Mouse (Mus musculus) urinary bladder, postnatal 14 days (tissue): ENCODE results near the gene Vmn2r27.

Experiments used
- DNase-seq: peaks from one replicate; pipeline ENCODE4 v3.0.0; 2021; ENCODE audit warnings: low spot score

Gene Vmn2r27

GRCm38 (mm10) chr6:124231756-124232155, at the start of gene Vmn2r27:
Gene Vmn2r27 (minus strand): TSS chr6:124231856.
- no peak for DNase-seq

GRCm38 (mm10) chr6:124278291-124278690, 46.6 kb upstream of the Vmn2r27 start:
- no peak for DNase-seq

GRCm38 (mm10) chr6:124277641-124278040, 46.0 kb upstream of the Vmn2r27 start:
- no peak for DNase-seq

GRCm38 (mm10) chr6:124273231-124273880, 41.7 kb upstream of the Vmn2r27 start:
- DNase-seq = no peak

DNA sequence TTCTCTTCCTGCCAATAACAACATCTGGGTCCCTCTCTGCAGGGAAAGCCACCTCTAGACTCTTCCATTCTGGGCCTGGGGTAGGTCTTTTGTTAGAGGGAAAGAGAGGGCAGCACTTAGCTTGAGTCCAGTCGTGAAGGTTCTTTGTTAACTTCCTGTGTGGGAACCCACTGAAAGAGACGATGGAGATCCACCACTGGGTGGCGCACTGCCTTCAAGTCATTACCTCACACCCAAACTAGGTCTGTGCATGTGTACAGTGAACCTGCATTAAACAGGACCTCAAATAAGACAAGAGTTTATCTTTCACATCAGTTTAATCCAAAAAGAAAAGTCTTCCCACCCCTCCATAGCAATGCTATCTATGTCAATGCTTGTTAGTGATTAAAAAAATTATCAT, 31.0 kb upstream of the Vmn2r27 start:
- peak; percentile 67 for DNase-seq

GRCm38 (mm10) chr6:124260198-124260931, 28.7 kb upstream of the Vmn2r27 start:
- peak; percentile 57 for DNase-seq

DNA sequence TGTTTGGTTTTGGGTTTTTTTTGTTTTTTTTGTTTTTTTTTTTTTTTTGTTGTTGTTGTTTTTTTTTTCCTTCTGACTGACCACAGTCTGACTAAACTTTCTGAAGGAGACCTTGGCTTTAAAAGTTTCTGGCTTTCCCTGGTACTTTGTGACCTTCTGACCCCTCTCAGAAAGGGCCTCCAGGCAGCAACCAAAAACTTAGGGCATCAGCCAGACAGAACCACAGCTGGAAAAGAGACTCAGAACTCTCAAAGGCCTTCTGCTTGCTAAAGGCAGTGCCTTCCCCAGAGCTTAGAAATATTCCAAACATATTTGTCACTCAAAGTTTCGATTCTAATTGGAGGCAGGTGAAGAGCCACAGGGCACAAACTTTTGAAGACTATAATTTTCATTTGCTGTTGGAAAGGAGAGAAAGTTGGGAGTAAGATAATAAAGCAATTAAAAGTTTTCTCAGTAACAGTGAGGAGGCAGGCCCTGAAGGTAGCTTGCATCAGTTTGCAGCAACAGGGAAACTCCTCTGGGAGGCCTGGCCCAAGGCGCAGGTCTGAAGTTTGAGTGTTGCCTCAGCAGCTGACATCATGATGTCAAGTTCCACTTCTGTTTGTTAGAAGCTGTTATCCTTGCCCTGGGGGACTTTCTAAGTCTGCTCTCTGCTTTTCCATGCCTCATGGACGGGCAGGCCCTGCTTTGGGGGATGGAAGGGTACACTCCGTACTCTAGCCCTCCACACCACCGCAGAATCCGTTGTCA, 24.2 kb upstream of the Vmn2r27 start:
- no peak for DNase-seq

DNA sequence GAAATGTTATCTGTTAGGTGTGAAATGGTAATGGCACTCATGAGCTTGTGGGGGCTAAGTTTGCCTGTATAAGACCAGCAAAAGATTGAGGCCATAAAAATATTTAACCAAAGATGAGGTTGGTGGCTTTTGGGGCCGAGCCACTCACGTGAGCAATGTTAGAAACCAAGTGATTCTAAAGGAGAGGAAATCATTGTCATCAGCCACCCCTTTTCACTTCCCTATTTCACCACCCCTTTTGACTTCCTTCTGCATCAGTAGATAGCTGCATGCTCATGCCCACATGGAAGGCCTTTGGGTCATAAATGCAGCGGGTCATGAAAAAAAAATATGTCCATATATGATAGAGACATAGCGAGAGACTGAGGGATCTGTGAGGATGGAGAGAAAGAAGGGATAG, 29.5 kb downstream of the Vmn2r27 start:
- no peak for DNase-seq

- DNase-seq = no peak
Measured at GRCm38 (mm10) chr6:124168499-124169257, 63.0 kb downstream of the Vmn2r27 start.

- DNase-seq = no peak
Measured at GRCm38 (mm10) chr6:124166596-124166995, 65.1 kb downstream of the Vmn2r27 start.

- DNase-seq = no peak
Measured at GRCm38 (mm10) chr6:124149808-124150207, 81.8 kb downstream of the Vmn2r27 start.
